Mouse (Mus musculus) embryonic facial prominence, embryonic 11.5 days (tissue): ENCODE data around the gene Ddhd1. TPM values are rescaled to one million over a fixed set of nuclear protein-coding genes. Genes with fewer than 3 reads are reported as not detected.

Source experiments
- ATAC-seq: fragments of 200-750 bp; cut with Nextera tagmentation; replicated peaks from 2 replicates; pipeline ENCODE4 v1.8.0; 2017; ENCODE audit warnings: low read depth; ENCODE audit not compliant: insufficient number of reproducible peaks, low FRiP score, low TSS enrichment
- DNase-seq: peaks from one replicate; pipeline ENCODE4 v3.0.0-alpha.2; 2015; ENCODE audit warnings: low spot score
- H3K27ac ChIP-seq: fragments of 300-500 bp; sonication (generic); replicated peaks from 2 replicates; pipeline ENCODE4 v1.5.1; 2014; ENCODE audit warnings: mild to moderate bottlenecking, low read depth, low read length, control low read depth
- H3K27me3 ChIP-seq: fragments of 300-500 bp; sonication (generic); 2 replicates; pipeline ENCODE4 v1.6.1; 2014; ENCODE audit warnings: mild to moderate bottlenecking, low read length, moderate library complexity, mixed read lengths; ENCODE audit not compliant: control insufficient read depth, insufficient read depth
- H3K36me3 ChIP-seq: fragments of 300-500 bp; sonication (generic); replicated peaks from 2 replicates; pipeline ENCODE4 v1.6.1; 2014; ENCODE audit warnings: low read depth, mild to moderate bottlenecking, low read length, moderate library complexity, mixed read lengths; ENCODE audit not compliant: control insufficient read depth, insufficient read depth
- H3K4me1 ChIP-seq: fragments of 300-500 bp; sonication (generic); 2 replicates; pipeline ENCODE4 v1.6.1; 2014; ENCODE audit warnings: low read length, mixed read lengths; ENCODE audit not compliant: control insufficient read depth, insufficient read depth
- H3K4me2 ChIP-seq: fragments of 300-500 bp; sonication (generic); 2 replicates; pipeline ENCODE4 v1.6.1; 2014; ENCODE audit warnings: low read depth, mild to moderate bottlenecking, control low read depth, low read length, moderate library complexity
- H3K4me3 ChIP-seq: fragments of 300-500 bp; sonication (generic); 2 replicates; pipeline ENCODE4 v1.5.1; 2014; ENCODE audit warnings: low read depth, low read length, control low read depth
- H3K9ac ChIP-seq: fragments of 300-500 bp; sonication (generic); replicated peaks from 2 replicates; pipeline ENCODE4 v1.6.1; 2014; ENCODE audit warnings: mild to moderate bottlenecking, control low read depth, low read length
- H3K9me3 ChIP-seq: fragments of 300-500 bp; sonication (generic); replicated peaks from 2 replicates; pipeline ENCODE4 v1.6.1; 2016; ENCODE audit warnings: mild to moderate bottlenecking, low read length, inconsistent platforms, mixed read lengths; ENCODE audit not compliant: control insufficient read depth
- WGBS: fragments of 180-500 bp; shearing (Covaris S2); extraction: QIAGEN DNeasy Blood & Tissue Kit; methylation state at CpG from one replicate; pipeline ENCODE4 v1.1.7; 2014; 5-methylcytosine and 5-hydroxymethylcytosine counted together
- polyA plus RNA-seq: library from polyadenylated mRNA; unstranded; fragments of >200 nt; fragmentation: Nextera tagmentation; extraction: Ambion mirVana; gene quantifications from 2 replicates; pipeline ENCODE4 v1.2.1, GENCODE M21; 2014

Ddhd1 gene
- polyA plus RNA-seq, 1 experiment from 2014 or later = 6.9 TPM

- Histone ChIP-seq H3K27ac (no peak overlapping the region), H3K27me3 (no peaks in the 10 kb centered on the region), H3K4me2 (no peak overlapping the region), H3K36me3 (no peaks in the 10 kb centered on the region), H3K4me1 (no peaks in the 10 kb centered on the region), H3K4me3 (no peak overlapping the region), H3K9ac (no peak overlapping the region), H3K9me3 (no peaks in the 10 kb centered on the region)
- ATAC-seq (no peak), DNase-seq (no peak)
- WGBS = 83% methylated on average over 6 of the region's 6 CpGs
Observed at GRCm38 (mm10) chr14:45561681-45562080, 96.3 kb downstream of the Ddhd1 start.

GRCm38 (mm10) chr14:45559018-45559417 lies 98.9 kb downstream of the Ddhd1 start:
- no peaks in the 10 kb centered on the region for H3K36me3 ChIP-seq
- no peak overlapping the region for H3K4me2 ChIP-seq
- WGBS = 89% methylated on average over 1 of the region's 1 CpGs
- H3K27ac ChIP-seq = no peak overlapping the region
- ATAC-seq (no peak), DNase-seq (no peak)
- H3K9me3 ChIP-seq = no peaks in the 10 kb centered on the region
- no peaks in the 10 kb centered on the region for H3K27me3 ChIP-seq
- no peaks in the 10 kb centered on the region for H3K4me1 ChIP-seq
- H3K4me3 ChIP-seq = no peak overlapping the region
- no peak overlapping the region for H3K9ac ChIP-seq

GRCm38 (mm10) chr14:45554336-45554735 lies 103.6 kb downstream of the Ddhd1 start:
- Histone ChIP-seq H3K4me1 (no peaks in the 10 kb centered on the region), H3K9me3 (no peaks in the 10 kb centered on the region), H3K27me3 (no peaks in the 10 kb centered on the region), H3K36me3 (no peaks in the 10 kb centered on the region), H3K4me3 (no peak overlapping the region), H3K4me2 (no peak overlapping the region), H3K9ac (no peak overlapping the region), H3K27ac (no peak overlapping the region)
- no peak for DNase-seq
- no peak for ATAC-seq
- WGBS = 89% methylated on average over 6 of the region's 6 CpGs

- DNase-seq = no peak
- Histone ChIP-seq H3K9me3 (no peaks in the 10 kb centered on the region), H3K4me1 (no peaks in the 10 kb centered on the region), H3K9ac (no peak overlapping the region), H3K4me3 (no peak overlapping the region), H3K27me3 (no peaks in the 10 kb centered on the region), H3K36me3 (no peaks in the 10 kb centered on the region), H3K4me2 (no peak overlapping the region), H3K27ac (no peak overlapping the region)
- 81% methylated on average over 2 of the region's 2 CpGs for WGBS
- ATAC-seq = no peak
Observed at GRCm38 (mm10) chr14:45553854-45554253, 104.1 kb downstream of the Ddhd1 start.

- H3K27me3 ChIP-seq = no peaks in the 10 kb centered on the region
- H3K4me3 ChIP-seq = no peak overlapping the region
- H3K4me1 ChIP-seq = no peaks in the 10 kb centered on the region
- H3K9ac ChIP-seq = no peak overlapping the region
- 80% methylated on average over 4 of the region's 4 CpGs for WGBS
- H3K4me2 ChIP-seq = no peak overlapping the region
- ATAC-seq (no peak), DNase-seq (no peak)
- H3K36me3 ChIP-seq = no peaks in the 10 kb centered on the region
- H3K27ac ChIP-seq = no peak overlapping the region
- no peaks in the 10 kb centered on the region for H3K9me3 ChIP-seq
Observed at GRCm38 (mm10) chr14:45552431-45552830, 105.5 kb downstream of the Ddhd1 start.

- Histone ChIP-seq H3K9me3 (no peaks in the 10 kb centered on the region), H3K27me3 (no peaks in the 10 kb centered on the region), H3K9ac (no peak overlapping the region), H3K27ac (no peak overlapping the region), H3K4me3 (no peak overlapping the region), H3K4me1 (no peaks in the 10 kb centered on the region), H3K4me2 (no peak overlapping the region), H3K36me3 (no peaks in the 10 kb centered on the region)
- DNase-seq (peak; percentile 74), ATAC-seq (no peak)
- WGBS = 54% methylated on average over 17 of the region's 17 CpGs
Observed at GRCm38 (mm10) chr14:45551121-45551768, 106.7 kb downstream of the Ddhd1 start.

- Histone ChIP-seq H3K9me3 (no peaks in the 10 kb centered on the region), H3K36me3 (no peaks in the 10 kb centered on the region), H3K4me1 (no peaks in the 10 kb centered on the region), H3K27ac (no peak overlapping the region), H3K4me3 (no peak overlapping the region), H3K9ac (no peak overlapping the region), H3K27me3 (no peaks in the 10 kb centered on the region), H3K4me2 (no peak overlapping the region)
- no peak for ATAC-seq
- DNase-seq = no peak
- WGBS = 77% methylated on average over 13 of the region's 13 CpGs
Observed at GRCm38 (mm10) chr14:45550010-45550647, 107.8 kb downstream of the Ddhd1 start.

- Histone ChIP-seq H3K27ac (no peak overlapping the region), H3K4me3 (no peak overlapping the region), H3K36me3 (no peaks in the 10 kb centered on the region), H3K27me3 (no peaks in the 10 kb centered on the region), H3K4me1 (no peaks in the 10 kb centered on the region), H3K4me2 (no peak overlapping the region), H3K9me3 (no peaks in the 10 kb centered on the region), H3K9ac (no peak overlapping the region)
- 72% methylated on average over 3 of the region's 3 CpGs for WGBS
- ATAC-seq (no peak), DNase-seq (no peak)
Observed at GRCm38 (mm10) chr14:45548118-45548517, 109.8 kb downstream of the Ddhd1 start.
